Mouse (Mus musculus) right cerebral cortex, postnatal 36 days (tissue): ENCODE results near the gene Lrrc36.

Source experiments
- DNase-seq, 2 experiments: peaks; one replicate each; pipeline ENCODE4 v3.0.0; 2022; ENCODE audit warnings: low spot score in 2 of 2, mixed read lengths in 1 of 2

Lrrc36 gene

DNA sequence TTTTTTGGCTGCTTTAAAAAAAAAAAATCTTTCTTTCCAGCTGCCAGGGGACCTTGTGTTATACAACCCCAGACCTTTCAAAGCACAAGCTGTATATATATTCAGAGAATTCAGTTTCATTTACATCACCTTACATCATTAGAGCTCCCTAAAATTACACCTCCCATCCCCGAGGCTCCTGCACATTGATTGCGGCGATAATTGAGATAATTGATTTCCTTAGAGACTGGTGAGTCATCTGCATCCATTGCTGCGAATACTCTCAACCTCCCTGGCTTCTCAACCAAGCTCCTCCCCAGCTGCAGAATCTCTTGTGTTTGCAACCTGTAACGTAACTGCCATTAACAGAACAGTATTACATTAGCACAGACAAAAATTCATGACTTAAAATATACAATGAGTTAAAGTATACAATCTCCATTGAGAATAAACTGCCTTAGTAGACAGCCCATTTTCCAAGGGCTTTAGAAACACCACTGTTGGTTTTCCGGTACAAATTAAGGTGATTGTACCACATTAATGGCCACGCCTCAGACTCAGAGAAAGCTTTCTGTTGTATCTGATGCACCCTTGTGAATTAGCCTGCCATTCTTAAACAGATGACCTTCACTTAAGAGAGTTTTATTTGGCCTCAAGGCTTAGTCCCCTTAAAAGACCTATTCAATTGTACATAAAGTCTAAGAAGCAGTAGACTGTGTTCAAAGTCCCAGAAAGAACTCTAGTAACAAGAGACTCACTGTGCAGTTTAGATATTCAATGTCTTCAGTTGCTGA, 18.6 kb downstream of the Lrrc36 start:
- DNase-seq: no peak

DNA sequence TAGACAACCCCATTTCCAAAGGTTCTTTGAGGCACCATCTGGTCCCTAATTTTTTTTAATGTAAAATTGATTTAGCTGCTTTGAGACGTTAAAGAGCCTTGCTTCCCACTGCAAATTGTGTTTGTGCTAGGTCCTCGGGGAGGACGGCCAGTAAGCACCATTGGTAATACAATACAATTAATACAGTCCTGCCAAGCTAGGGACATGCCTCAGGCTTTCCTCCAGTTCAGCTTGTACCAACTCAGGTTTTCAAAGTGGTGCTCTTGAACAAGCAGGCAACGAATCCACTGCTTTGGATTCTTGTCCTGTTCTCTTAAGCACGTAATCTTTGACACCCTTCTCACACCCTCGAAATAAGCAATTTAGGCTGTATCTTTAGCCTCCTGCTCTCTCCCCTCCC, 19.6 kb downstream of the Lrrc36 start:
- no peak for DNase-seq

DNA sequence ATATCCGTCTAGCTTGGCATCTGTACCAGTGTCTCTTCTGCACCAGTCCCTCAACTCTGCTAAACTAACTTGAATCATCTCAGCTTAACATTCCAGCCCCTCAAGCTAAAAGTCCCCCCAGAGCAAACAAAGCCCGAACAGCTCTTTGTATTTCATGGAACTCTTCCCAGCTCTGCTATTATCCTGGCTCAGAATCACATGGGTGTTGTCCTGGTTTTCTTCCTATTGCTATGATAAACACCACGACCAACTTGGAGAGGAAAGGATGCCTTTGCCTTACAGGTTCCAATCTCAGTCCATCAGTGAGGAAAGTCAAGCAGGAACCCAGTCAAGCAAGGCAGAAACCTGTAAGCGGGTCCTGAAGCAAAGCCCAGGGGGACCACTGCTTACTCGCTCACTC, 20.1 kb downstream of the Lrrc36 start:
- no peak for DNase-seq

DNA sequence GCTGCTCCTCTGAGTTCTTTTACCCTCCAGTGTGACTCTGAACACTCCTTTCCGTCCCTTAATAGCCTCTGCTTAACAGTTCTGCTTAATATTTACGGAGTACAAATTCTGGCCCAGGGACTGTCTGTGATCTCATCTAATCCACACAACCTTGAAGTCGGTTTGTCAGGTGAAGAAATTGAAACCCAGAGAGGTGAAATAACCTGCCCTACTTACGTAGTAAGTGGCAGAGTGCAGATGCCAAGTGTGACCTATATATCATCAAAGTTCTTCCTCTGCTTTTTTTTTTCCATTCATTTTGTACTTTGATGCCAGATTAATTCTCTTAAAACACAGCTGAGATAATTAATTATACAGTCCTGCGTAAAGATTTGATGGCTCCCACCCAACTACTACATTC, 20.8 kb downstream of the Lrrc36 start:
- DNase-seq: no peak

DNA sequence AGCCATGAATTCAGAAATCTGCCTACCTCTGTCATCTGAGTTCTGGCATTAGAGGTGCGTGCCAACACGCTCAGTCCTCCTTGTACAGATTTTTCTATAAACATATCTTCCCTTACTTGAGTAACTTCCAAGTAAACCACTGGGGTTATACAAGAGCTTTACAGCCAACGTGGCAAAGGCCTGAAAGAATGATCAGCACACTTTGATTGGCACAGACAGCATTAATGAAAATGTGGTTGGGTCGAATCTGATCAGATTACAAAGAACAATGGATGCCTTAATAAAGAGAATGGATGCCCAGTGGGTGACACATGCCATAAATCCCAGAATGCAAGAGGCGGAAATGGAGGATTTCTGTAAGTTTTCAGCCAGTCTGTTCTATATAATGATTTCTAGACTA, 22.8 kb downstream of the Lrrc36 start:
- no peak for DNase-seq

DNA sequence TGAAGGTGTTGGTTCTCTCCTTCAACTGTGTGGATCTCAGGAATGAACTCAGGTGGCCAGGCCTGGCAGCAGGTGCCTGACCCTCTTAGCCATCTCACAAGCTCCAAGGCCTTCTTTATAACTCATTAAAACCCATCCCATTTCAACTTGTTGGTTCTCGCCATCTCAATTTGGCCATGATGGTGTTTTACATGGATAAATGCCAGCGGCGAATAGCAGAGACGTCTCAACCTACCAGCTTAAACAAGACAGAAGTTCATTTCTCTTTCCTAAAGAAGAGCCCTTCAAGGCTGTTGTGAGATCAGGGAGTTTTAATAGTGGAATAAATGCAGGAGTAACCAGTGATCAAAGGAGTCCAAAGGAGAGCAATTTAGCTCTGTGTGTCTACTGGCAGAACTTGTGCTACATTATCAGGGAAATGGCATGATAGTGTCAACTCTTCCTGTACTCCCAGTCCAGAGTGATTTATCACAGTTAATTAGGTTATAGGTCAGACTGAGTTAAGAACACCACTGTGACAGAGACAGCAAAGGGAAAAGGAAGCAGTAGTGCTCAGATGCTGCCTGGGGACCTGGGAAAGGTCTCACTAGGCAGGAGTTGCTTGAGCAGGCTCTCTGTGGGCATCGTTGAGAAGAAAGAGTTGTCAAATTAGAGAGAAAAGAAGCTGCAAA, 23.8 kb downstream of the Lrrc36 start:
- DNase-seq: no peak

- no peak for DNase-seq
Observed at GRCm38 (mm10) chr8:105438865-105439264, 25.5 kb downstream of the Lrrc36 start.

- DNase-seq: no peak
Observed at GRCm38 (mm10) chr8:105441433-105441832, 28.1 kb downstream of the Lrrc36 start.

GRCm38 (mm10) chr8:105442661-105443060, 29.3 kb downstream of the Lrrc36 start:
- DNase-seq: no peak

- DNase-seq: no peak
Observed at GRCm38 (mm10) chr8:105445296-105446126, 32.1 kb downstream of the Lrrc36 start.

DNA sequence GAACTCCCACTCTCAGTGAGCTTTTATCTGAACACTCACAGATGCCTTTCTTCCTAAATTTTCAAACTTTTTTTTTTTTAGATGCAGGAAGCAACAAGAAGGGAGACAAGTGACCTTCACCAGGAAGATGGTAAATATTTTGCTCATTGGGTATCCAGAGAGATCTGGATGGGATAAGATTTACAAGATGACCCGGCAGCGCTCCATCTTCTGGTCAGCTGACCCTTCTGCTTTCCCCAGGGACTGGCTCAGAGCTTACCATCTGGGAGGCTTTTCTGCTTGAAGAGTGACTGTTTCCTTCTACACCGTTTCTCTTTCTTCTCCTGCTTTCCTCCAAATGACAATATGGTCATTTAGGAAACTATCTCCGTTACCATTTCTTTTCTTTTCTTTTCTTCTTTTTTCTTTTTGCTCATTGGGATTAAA, 32.8 kb downstream of the Lrrc36 start:
- no peak for DNase-seq

DNA sequence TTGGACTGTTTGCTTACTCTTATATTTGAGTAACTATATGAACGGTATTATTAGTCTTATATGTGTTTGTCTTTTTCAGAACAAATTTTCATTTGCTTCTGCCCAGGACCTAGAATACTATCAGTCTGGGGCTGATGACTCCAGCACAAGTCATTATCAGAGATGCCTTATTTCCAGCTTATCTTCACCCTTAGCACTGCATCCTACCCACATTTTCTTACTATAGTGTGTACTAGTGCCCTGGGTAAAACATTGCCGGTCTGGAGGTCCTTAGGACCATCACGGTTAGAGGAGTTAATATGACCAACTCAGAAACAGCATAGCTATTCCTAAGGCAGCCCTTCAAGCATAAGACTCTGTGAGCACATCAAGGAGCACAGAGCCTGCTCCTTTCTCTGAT, 34.8 kb downstream of the Lrrc36 start:
- no peak for DNase-seq

- DNase-seq: no peak
Observed at GRCm38 (mm10) chr8:105448596-105448995, 35.2 kb downstream of the Lrrc36 start.

- no peak for DNase-seq
Observed at GRCm38 (mm10) chr8:105450977-105451376, 37.6 kb downstream of the Lrrc36 start.

GRCm38 (mm10) chr8:105451903-105452603, 38.7 kb downstream of the Lrrc36 start:
- DNase-seq: no peak

- DNase-seq: no peak
Observed at GRCm38 (mm10) chr8:105453296-105453695, 39.9 kb downstream of the Lrrc36 start.

DNA sequence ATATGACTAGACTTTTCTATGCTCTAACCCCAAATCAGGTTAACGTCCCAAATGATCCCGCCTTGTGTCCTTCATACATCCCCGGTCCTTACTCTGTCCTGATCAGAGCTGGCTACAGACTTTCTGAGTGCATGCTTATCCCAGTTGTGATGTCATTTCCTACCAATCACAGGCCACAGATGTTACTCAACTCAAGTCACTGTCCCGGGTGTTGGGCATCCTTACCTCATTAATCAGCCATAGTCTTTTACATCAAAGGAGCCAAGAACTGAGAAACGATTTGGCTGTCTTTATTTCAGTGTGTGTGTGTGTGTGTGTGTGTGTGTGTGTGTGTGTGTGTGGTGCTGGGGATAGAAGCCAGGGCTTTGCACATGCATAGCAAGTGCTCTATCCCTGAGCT, 40.7 kb downstream of the Lrrc36 start:
- DNase-seq: no peak

- no peak for DNase-seq
Observed at GRCm38 (mm10) chr8:105455218-105455617, 41.8 kb downstream of the Lrrc36 start.

GRCm38 (mm10) chr8:105461085-105461803, 47.9 kb downstream of the Lrrc36 start:
- no peak for DNase-seq

DNA sequence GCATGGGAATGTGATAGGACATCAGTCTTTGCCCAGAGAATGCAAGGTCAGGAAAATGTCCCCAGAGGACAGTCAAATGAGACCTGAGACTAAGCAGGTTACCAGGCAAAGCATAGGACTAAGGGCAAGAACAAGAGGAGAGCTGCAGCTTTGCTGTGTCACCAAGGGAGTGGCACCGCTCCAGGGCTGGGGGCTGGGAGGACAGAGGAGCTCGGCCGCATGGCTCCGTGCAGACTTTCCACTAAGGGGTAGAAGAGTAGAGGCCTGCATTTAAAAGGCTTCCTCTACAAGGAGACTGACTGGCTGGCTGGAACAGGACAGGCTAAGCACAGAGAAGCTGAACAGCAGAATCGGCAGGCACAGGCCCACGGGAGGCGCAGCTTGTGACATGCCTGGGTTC, 51.2 kb downstream of the Lrrc36 start:
- DNase-seq: no peak

- no peak for DNase-seq
Observed at GRCm38 (mm10) chr8:105466246-105466645, 52.9 kb downstream of the Lrrc36 start.
